Mouse (Mus musculus) sigmoid colon, adult 10 weeks (tissue): Measurements from ENCODE around the gene Slfn3. TPM values are rescaled to one million over a fixed set of nuclear protein-coding genes. Genes with fewer than 3 reads are reported as not detected.

Experiments
- polyA plus RNA-seq: library from polyadenylated mRNA; stranded (reverse); fragments of 350-450 nt; fragmentation: Illumina TruSeq; extraction: RNeasy Lipid Tissue Mini Kit (QIAGEN cat#74804); gene quantifications from one replicate; pipeline ENCODE4 v1.2.3, GENCODE M21; 2014; ENCODE audit warnings: low read depth, low replicate concordance

Slfn3 gene
- polyA plus RNA-seq, result 4.3 TPM

DNA sequence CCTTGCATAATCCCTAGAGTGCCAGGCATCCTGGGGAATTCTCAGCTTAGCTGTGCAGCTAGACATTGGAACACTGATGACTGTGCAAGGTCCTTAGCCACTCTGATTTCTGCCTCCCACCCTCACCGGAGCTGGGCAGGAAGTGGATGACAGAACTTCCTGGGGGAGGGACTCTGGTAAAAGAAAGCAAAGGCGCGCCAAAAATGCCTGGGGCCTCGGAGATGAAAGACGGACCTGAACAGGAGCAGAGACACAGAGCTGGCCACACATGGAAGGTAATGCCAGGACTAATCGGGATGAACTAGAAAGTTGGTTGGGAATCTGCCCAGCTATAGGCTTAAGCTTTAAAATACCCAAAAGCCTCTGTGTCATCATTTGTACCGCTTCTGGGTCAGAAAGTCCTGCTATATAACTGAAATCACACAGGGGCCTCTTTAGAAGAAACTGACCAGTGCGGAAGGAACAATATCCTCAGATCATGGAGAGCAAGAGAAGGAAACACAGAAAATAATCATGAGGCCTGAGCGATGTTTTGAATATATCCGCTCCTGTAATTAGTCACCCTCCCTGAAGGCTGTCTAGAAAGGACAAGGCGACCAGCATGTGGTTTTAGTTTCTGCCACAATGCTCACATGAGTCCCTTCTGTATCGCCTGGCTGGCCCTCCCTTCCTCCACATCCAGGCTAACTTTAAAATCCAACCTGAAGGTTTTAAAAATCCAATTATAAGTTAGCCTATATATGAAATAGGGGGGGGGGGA is at the start of gene Slfn3:
Gene Slfn3, plus strand, starts transcription at position 197 of the 760 bp plus-strand sequence.

DNA sequence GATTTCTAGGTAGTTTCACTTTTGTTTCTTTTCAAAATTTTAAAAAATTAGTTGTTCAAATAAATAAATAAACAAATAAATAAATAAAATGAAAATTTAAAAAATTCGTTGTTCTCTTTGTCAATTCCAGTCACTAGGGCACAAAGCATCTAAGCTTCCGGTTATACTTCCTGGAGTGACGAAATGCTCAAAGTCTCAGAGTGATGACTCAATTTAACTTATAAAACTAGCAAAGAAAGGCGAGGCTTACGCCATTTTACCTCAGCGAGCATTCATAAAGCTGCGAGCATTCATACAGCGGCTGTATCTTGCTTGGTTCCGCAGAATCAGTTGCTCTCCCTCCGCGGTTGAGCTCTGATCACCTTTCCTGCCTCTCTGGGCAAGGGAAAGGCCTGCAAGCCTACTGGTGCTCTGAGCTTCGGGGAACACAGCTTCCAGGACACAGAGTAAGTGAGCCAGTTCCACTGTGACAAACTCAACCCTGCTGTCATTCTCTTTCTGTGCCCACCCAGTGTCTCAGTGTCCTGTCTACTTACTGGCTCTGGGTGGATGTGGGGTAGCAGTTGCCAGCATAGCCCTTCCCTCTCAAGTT is 16.1 kb upstream of the Slfn3 start, which contains the start of gene Slfn4:
Gene Slfn4, plus strand, starts transcription at position 239 of the 592 bp plus-strand sequence.

Other genes starting within 250 kb of the Slfn3 start
- 16.6 TPM for gene Slfn5, start 240.0 kb upstream of the Slfn3 start, polyA plus RNA-seq
- gene Slfn9, start 199.5 kb upstream of the Slfn3 start, polyA plus RNA-seq, result 35.1 TPM
- 6.0 TPM for gene Slfn8, start 170.5 kb upstream of the Slfn3 start, polyA plus RNA-seq
- 14.7 TPM for gene Slfn2, start 126.2 kb upstream of the Slfn3 start, polyA plus RNA-seq
- gene Slfn1, start 74.5 kb upstream of the Slfn3 start, polyA plus RNA-seq, result 1.9 TPM
- gene Slfn4, start 16.1 kb upstream of the Slfn3 start, polyA plus RNA-seq, result 238 TPM
- gene Slfn14, start 95.4 kb downstream of the Slfn3 start, polyA plus RNA-seq, result not detected
- gene Ap2b1, start 107.7 kb downstream of the Slfn3 start, polyA plus RNA-seq, result 42.5 TPM
- 32.8 TPM for gene Pex12, start 111.3 kb downstream of the Slfn3 start, polyA plus RNA-seq
- gene Rasl10b, start 217.8 kb downstream of the Slfn3 start, polyA plus RNA-seq, result not detected
- gene Gas2l2, start 238.1 kb downstream of the Slfn3 start, polyA plus RNA-seq, result not detected
- gene 1700020L24Rik, start 246.3 kb downstream of the Slfn3 start, polyA plus RNA-seq, result not detected